10 mouse cellular contexts compared by ENCODE assay signal in the genomic region with DNA sequence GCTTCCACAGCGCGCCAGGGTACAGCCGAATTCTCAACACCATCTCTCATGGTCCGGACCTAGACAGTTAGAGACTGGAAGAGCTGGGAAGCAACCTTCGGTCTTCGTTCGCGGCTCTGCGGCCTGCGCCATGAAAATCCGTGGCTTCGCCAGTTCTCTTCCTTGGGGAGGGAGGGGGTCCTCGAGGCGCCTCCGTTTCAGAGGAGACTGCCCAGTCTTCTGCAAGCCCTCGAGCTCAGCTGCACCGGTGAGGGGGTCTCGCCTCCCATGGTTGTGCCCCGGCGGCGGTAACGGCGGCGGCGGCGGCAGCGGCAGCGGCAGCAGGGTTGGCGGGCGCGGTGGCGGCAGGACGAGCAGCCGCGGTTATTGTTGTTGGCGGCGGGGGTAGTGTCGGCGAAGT. TPM values are rescaled to one million over a fixed set of nuclear protein-coding genes. Genes with fewer than 3 reads are reported as not detected.
DNase-seq lines count a peak whose midpoint lies in the region; ATAC-seq lines count a peak whose summit lies in the region.
"Had no signal": no experiment of that assay in that cellular context is flagged by ENCODE, and none has a peak within 500 bp of the region (broad histone marks: within the 10 kb centered on the region; RNA-seq: fewer than 3 reads in every experiment).

No protein-coding gene starts in this region.

- H3K9ac ChIP-seq in kidney, embryonic 14.5 days (ENCODE audit: low read depth, low read length): no peak overlapping the region
- H3K9ac ChIP-seq in forebrain, embryonic 14.5 days (ENCODE audit: low read length): peak overlapping the region; percentile 79
- no peak overlapping the region for H3K9ac ChIP-seq in liver, embryonic 13.5 days

- H3K4me2 ChIP-seq in kidney, embryonic 14.5 days (replicated peaks; ENCODE audit: low read depth, low read length): peak overlapping the region; percentile 50
- peak overlapping the region; percentile 68 for H3K4me2 ChIP-seq in forebrain, embryonic 14.5 days (ENCODE audit: low read length)
- peak overlapping the region; percentile 34; the same call in 1 of the 2 replicates for H3K4me2 ChIP-seq in liver, embryonic 13.5 days

- peak overlapping the region; percentile 24 for H3K4me3 ChIP-seq in kidney, embryonic 14.5 days (ENCODE audit: low read length)
- H3K4me3 ChIP-seq in forebrain, embryonic 14.5 days (ENCODE audit: low read depth, low read length): peak overlapping the region; percentile 58
- no peak overlapping the region for H3K4me3 ChIP-seq in liver, embryonic 13.5 days (replicated peaks)

- no peaks in the 10 kb centered on the region for H3K36me3 ChIP-seq in kidney, embryonic 14.5 days (ENCODE audit: control insufficient read depth, insufficient read depth, low read length)
- no peaks in the 10 kb centered on the region for H3K36me3 ChIP-seq in forebrain, embryonic 14.5 days (ENCODE audit: control insufficient read depth, insufficient read depth, low read length)
- H3K36me3 ChIP-seq in liver, embryonic 13.5 days: no peaks in the 10 kb centered on the region

- H3K9me3 ChIP-seq in kidney, embryonic 14.5 days (ENCODE audit: control insufficient read depth, low read length): no peaks in the 10 kb centered on the region
- no peaks in the 10 kb centered on the region for H3K9me3 ChIP-seq in forebrain, embryonic 14.5 days (replicated peaks; ENCODE audit: control insufficient read depth, low read length)
- no peaks in the 10 kb centered on the region for H3K9me3 ChIP-seq in liver, embryonic 13.5 days (replicated peaks)
- H3K9me3 ChIP-seq: megakaryocyte, embryonic 14.5 days had no signal

- H3K4me1 ChIP-seq in kidney, embryonic 14.5 days (ENCODE audit: control insufficient read depth, insufficient read depth, low read length): no peaks in the 10 kb centered on the region
- peaks cover 14% of the 10 kb centered on the region for H3K4me1 ChIP-seq in forebrain, embryonic 14.5 days (ENCODE audit: control insufficient read depth, insufficient read depth, low read length)
- no peaks in the 10 kb centered on the region for H3K4me1 ChIP-seq in liver, embryonic 13.5 days (replicated peaks)

- H3K27ac ChIP-seq in kidney, embryonic 14.5 days (ENCODE audit: low read depth, low read length): no peak overlapping the region
- H3K27ac ChIP-seq in forebrain, embryonic 14.5 days (ENCODE audit: low read depth, low read length): peak overlapping the region; percentile 52; the same call in 1 of the 2 replicates
- H3K27ac ChIP-seq in liver, embryonic 13.5 days: no peak overlapping the region

- no peak for DNase-seq in kidney, postnatal 25 days
- DNase-seq in brain, adult 2 months (ENCODE audit: low read depth, low spot score): peak; percentile 66
- peak; percentile 46 for DNase-seq in forebrain, embryonic 14.5 days (ENCODE audit: low spot score)
- DNase-seq in liver, embryonic 13.5 days: no peak
- DNase-seq in yolk sac, embryonic 10.5 days (ENCODE audit: low spot score): no peak
- DNase-seq in urinary bladder, postnatal 25 days (ENCODE audit: low spot score): no peak
- DNase-seq in adrenal gland, postnatal 25 days: no peak

- 5% methylated on average over 38 of the region's 39 CpGs for WGBS in kidney, embryonic 14.5 days
- WGBS in forebrain, embryonic 14.5 days: 3% methylated on average over 39 of the region's 39 CpGs
- 12% methylated on average over 39 of the region's 39 CpGs for WGBS in liver, embryonic 13.5 days (ENCODE audit: insufficient replicate concordance)

- peaks cover 17% of the 10 kb centered on the region for H3K27me3 ChIP-seq in kidney, embryonic 14.5 days (ENCODE audit: control insufficient read depth, insufficient read depth, low read length)
- H3K27me3 ChIP-seq in forebrain, embryonic 14.5 days (replicated peaks; ENCODE audit: control insufficient read depth, insufficient read depth, low read length): peaks cover 4% of the 10 kb centered on the region; the same call in 1 of the 2 replicates
- H3K27me3 ChIP-seq in liver, embryonic 13.5 days: peaks cover 12% of the 10 kb centered on the region

- peak; percentile 8; the same call in 1 of the 2 replicates for ATAC-seq in kidney, embryonic 14.5 days (ENCODE audit: low FRiP score, low TSS enrichment)
- ATAC-seq in forebrain, embryonic 14.5 days: peak; percentile 47
- no peak for ATAC-seq in liver, embryonic 13.5 days (ENCODE audit: low read depth)

RNA-seq across cellular contexts. Expression of a gene that starts 0.6 kb away (rescaled TPM):
- polyA plus RNA-seq in kidney, embryonic 14.5 days (2014; fragmentation: Nextera tagmentation; extraction: Ambion mirVana): not detected in 2 replicates
- polyA plus RNA-seq in forebrain, embryonic 14.5 days (2014; fragmentation: Nextera tagmentation; extraction: Ambion mirVana): 4.7 and 7.0 TPM in 2 replicates
- polyA plus RNA-seq in liver, embryonic 13.5 days (2015; fragmentation: Nextera tagmentation; extraction: Ambion mirVana): not detected in 2 replicates
- total RNA-seq in adrenal gland, postnatal 25 days (2021): 0.36 and 0.43 TPM in 2 replicates
- total RNA-seq: MEL had no signal

RNA-seq across cellular contexts. Expression of a gene that starts 54.7 kb away (rescaled TPM):
- polyA plus RNA-seq in kidney, embryonic 14.5 days (2014; fragmentation: Nextera tagmentation; extraction: Ambion mirVana): 92.9 and 105 TPM in 2 replicates
- polyA plus RNA-seq in forebrain, embryonic 14.5 days (2014; fragmentation: Nextera tagmentation; extraction: Ambion mirVana): 137 and 165 TPM in 2 replicates
- 45.7 and 45.9 TPM in 2 replicates for polyA plus RNA-seq in liver, embryonic 13.5 days (2015; fragmentation: Nextera tagmentation; extraction: Ambion mirVana)
- total RNA-seq in adrenal gland, postnatal 25 days (2021): 17.7 and 20.3 TPM in 2 replicates

Comparison
In these comparisons a context has a peak if more than half of its experiments do, and no peak if none do; other contexts are left out.
1. DNase-seq: peak in brain, adult 2 months (single experiment) and forebrain, embryonic 14.5 days (single experiment); none in kidney, postnatal 25 days (0 of 2), liver, embryonic 13.5 days (single experiment), yolk sac, embryonic 10.5 days (single experiment), urinary bladder, postnatal 25 days (single experiment) and adrenal gland, postnatal 25 days (single experiment).
2. Peak in every context shown above with its lines, with median percentiles within 50 percentile points of each other: H3K4me2 ChIP-seq.